In the genomic region with DNA sequence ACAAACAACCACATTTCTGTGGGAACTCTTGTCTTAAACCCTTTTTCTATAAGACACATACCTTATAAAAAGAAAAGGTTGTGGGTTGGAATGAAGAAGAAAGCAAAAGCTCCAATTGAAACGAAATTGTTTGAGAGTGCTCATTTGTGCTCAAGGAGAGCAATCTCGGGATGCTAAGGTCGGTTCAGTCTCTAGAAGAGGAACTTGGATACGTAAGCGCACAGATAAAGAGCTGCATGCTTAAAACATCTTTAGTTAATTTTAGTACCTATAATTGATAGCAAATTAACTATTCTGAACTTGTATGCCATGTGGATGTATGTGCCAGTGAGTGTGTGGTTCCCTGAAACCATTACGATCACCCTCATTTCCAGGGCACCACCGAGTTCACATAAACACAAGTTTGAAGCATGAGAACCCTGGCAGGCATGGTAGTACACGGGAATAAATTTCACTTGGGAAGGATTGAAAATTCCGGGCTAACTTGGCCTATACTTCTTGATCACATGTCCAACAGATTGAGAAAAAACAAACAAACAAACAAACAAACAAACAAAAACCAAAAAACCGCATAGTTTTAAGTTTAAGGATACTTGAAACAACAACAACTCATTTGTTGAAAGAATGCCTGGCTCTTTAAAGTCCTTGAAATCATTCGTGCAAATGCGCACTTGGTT, we compare ENCODE assay signal across 8 mouse cellular contexts. TPM values are rescaled to one million over a fixed set of nuclear protein-coding genes. Genes with fewer than 3 reads are reported as not detected.
DNase-seq lines count a peak whose midpoint lies in the region; ATAC-seq and TF ChIP-seq lines count a peak whose summit lies in the region.

No protein-coding gene starts in this region.

- H3K27me3 ChIP-seq in kidney, adult 2 months (replicated peaks; ENCODE audit: control insufficient read depth, insufficient read depth, low read length), result no peaks in the 10 kb centered on the region
- no peaks in the 10 kb centered on the region; the same call in 1 of the 2 replicates for H3K27me3 ChIP-seq in ES-Bruce4 (ENCODE audit: control insufficient read depth, insufficient read depth, low read length, poor library complexity, severe bottlenecking)
- no peaks in the 10 kb centered on the region for H3K27me3 ChIP-seq in limb, embryonic 15.5 days

- no peak for DNase-seq in kidney, adult 2 months
- no peak for DNase-seq in kidney, adult 18-20 months
- DNase-seq in urinary bladder, adult 18-20 months (ENCODE audit: low spot score in 2 of 2), result no peak
- no peak for DNase-seq in adrenal gland, adult 18-20 months (ENCODE audit: low spot score in 2 of 2)
- DNase-seq in urinary bladder, postnatal 14 days (ENCODE audit: low spot score), result no peak

- peaks cover 2% of the 10 kb centered on the region; the same call in 1 of the 2 replicates for H3K4me1 ChIP-seq in kidney, adult 2 months (ENCODE audit: control insufficient read depth, insufficient read depth, low read length)
- H3K4me1 ChIP-seq in ES-Bruce4 (ENCODE audit: control insufficient read depth, insufficient read depth, low read length), result no peaks in the 10 kb centered on the region
- peaks cover 3% of the 10 kb centered on the region; the same call in 1 of the 2 replicates for H3K4me1 ChIP-seq in embryonic fibroblast, embryonic 13.5 days (ENCODE audit: control insufficient read depth, insufficient read depth, low read length)
- peaks cover 6% of the 10 kb centered on the region; the same call in 1 of the 2 replicates for H3K4me1 ChIP-seq in limb, embryonic 15.5 days

- TF ChIP-seq CTCF in kidney, adult 2 months (conservative IDR thresholded peaks at IDR 0.05; ENCODE audit: insufficient read depth, insufficient read length, low read depth, low read length), result no peak
- no peak for TF ChIP-seq CTCF in ES-Bruce4 (IDR thresholded peaks at IDR 0.05; ENCODE audit: low read depth, low read length)
- no peak for TF ChIP-seq CTCF in embryonic fibroblast, embryonic 13.5 days (IDR thresholded peaks at IDR 0.05; ENCODE audit: borderline replicate concordance, insufficient read depth, low read length)

- TF ChIP-seq POLR2A in kidney, adult 2 months (IDR thresholded peaks at IDR 0.05; ENCODE audit: low read depth, low read length), result no peak
- no peak for TF ChIP-seq POLR2A in ES-Bruce4 (IDR thresholded peaks at IDR 0.05; ENCODE audit: insufficient read depth, low read length)
- no peak for TF ChIP-seq POLR2A in embryonic fibroblast, embryonic 13.5 days (IDR thresholded peaks at IDR 0.05; ENCODE audit: low read depth, low read length)

- ATAC-seq in limb, embryonic 15.5 days (ENCODE audit: insufficient number of reproducible peaks, low FRiP score, low TSS enrichment, low read depth), result no peak

- H3K36me3 ChIP-seq in kidney, adult 2 months (ENCODE audit: control insufficient read depth, insufficient read depth, low read length), result no peaks in the 10 kb centered on the region
- H3K36me3 ChIP-seq in ES-Bruce4 (ENCODE audit: control insufficient read depth, insufficient read depth, low read length, poor library complexity, severe bottlenecking), result no peaks in the 10 kb centered on the region
- no peaks in the 10 kb centered on the region for H3K36me3 ChIP-seq in limb, embryonic 15.5 days

- no peak overlapping the region; the same call in 1 of the 2 replicates for H3K27ac ChIP-seq in kidney, adult 2 months (ENCODE audit: insufficient read depth, low read depth, low read length)
- peak overlapping the region; percentile 74 for H3K27ac ChIP-seq in ES-Bruce4 (ENCODE audit: insufficient read depth, low read length)
- H3K27ac ChIP-seq in embryonic fibroblast, embryonic 13.5 days (ENCODE audit: insufficient read depth, low read length), result peak overlapping the region; percentile 66
- peak overlapping the region; percentile 98 for H3K27ac ChIP-seq in limb, embryonic 15.5 days

- TF ChIP-seq EP300 in ES-Bruce4 (IDR thresholded peaks at IDR 0.05; ENCODE audit: insufficient read depth, low read depth, low read length), result no peak

- H3K9ac ChIP-seq in ES-Bruce4 (ENCODE audit: low read depth, poor library complexity, severe bottlenecking), result peak overlapping the region; percentile 79
- H3K9ac ChIP-seq in limb, embryonic 15.5 days, result peak overlapping the region; percentile 44

- H3K9me3 ChIP-seq in ES-Bruce4 (replicated peaks; ENCODE audit: control insufficient read depth, insufficient read depth, low read length, poor library complexity, severe bottlenecking), result no peaks in the 10 kb centered on the region
- H3K9me3 ChIP-seq in limb, embryonic 15.5 days, result no peaks in the 10 kb centered on the region

- H3K4me2 ChIP-seq in limb, embryonic 15.5 days, result peak overlapping the region; percentile 86

- 46% methylated on average over 12 of the region's 12 CpGs for WGBS in kidney, adult 2 months
- WGBS in limb, embryonic 15.5 days, result 47% methylated on average over 12 of the region's 12 CpGs

- H3K4me3 ChIP-seq in kidney, adult 2 months (ENCODE audit: insufficient read depth, low read depth, low read length), result peak overlapping the region; percentile 57
- H3K4me3 ChIP-seq in ES-Bruce4 (ENCODE audit: low read depth, low read length), result peak overlapping the region; percentile 89
- peak overlapping the region; percentile 49 for H3K4me3 ChIP-seq in embryonic fibroblast, embryonic 13.5 days (ENCODE audit: insufficient read depth, low read length)
- H3K4me3 ChIP-seq in limb, embryonic 15.5 days, result peak overlapping the region; percentile 59

RNA-seq across cellular contexts. Expression of a gene that starts 0.7 kb away (rescaled TPM):
- 1.2 TPM in 2 replicates for polyA plus RNA-seq in kidney, adult 2 months (2012; rRNA removed)
- 1.8 TPM in 2 replicates for polyA plus RNA-seq in ES-Bruce4 (2011; ENCODE audit: insufficient read depth, insufficient read length, low read depth, missing spikeins)
- 2.2 and 4.1 TPM in 2 replicates for polyA plus RNA-seq in embryonic fibroblast, embryonic 13.5 days (2011; ENCODE audit: insufficient read length, low read depth, missing spikeins)
- 1.9 and 2.1 TPM in 2 replicates for polyA plus RNA-seq in limb, embryonic 15.5 days (2015; fragmentation: Nextera tagmentation; extraction: Ambion mirVana)
- 10 to 100 TPM in 1 of 2 experiments, 1 to 10 TPM in 1; 9.3 to 13.3 TPM for total RNA-seq in adrenal gland, adult 18-20 months (2021)

RNA-seq across cellular contexts. Expression of a gene that starts 2.2 kb away (rescaled TPM):
- polyA plus RNA-seq in kidney, adult 2 months (2012; rRNA removed), result 1.2 and 1.4 TPM in 2 replicates
- polyA plus RNA-seq in ES-Bruce4 (2011; ENCODE audit: insufficient read depth, insufficient read length, low read depth, missing spikeins), result 6.9 and 8.4 TPM in 2 replicates
- polyA plus RNA-seq in embryonic fibroblast, embryonic 13.5 days (2011; ENCODE audit: insufficient read length, low read depth, missing spikeins), result 3.8 and 8.8 TPM in 2 replicates
- 17.2 and 18.2 TPM in 2 replicates for polyA plus RNA-seq in limb, embryonic 15.5 days (2015; fragmentation: Nextera tagmentation; extraction: Ambion mirVana)
- total RNA-seq in adrenal gland, adult 18-20 months (2021), result 10 to 100 TPM; 33.6 to 39.8 TPM

RNA-seq across cellular contexts. Expression of a gene that starts 38.8 kb away (rescaled TPM):
- polyA plus RNA-seq in kidney, adult 2 months (2012; rRNA removed), result 3.7 and 5.4 TPM in 2 replicates
- polyA plus RNA-seq in ES-Bruce4 (2011; ENCODE audit: insufficient read depth, insufficient read length, low read depth, missing spikeins), result 4.3 and 4.8 TPM in 2 replicates
- 3.7 and 6.8 TPM in 2 replicates for polyA plus RNA-seq in embryonic fibroblast, embryonic 13.5 days (2011; ENCODE audit: insufficient read length, low read depth, missing spikeins)
- 75.2 and 108 TPM in 2 replicates for polyA plus RNA-seq in limb, embryonic 15.5 days (2015; fragmentation: Nextera tagmentation; extraction: Ambion mirVana)
- total RNA-seq in adrenal gland, adult 18-20 months (2021), result 100 to 1,000 TPM; 125 to 153 TPM

RNA-seq across cellular contexts. Expression of a gene that starts 44.6 kb away (rescaled TPM):
- polyA plus RNA-seq in kidney, adult 2 months (2012; rRNA removed), result 0.68 and 0.88 TPM in 2 replicates
- 3.2 and 4.7 TPM in 2 replicates for polyA plus RNA-seq in ES-Bruce4 (2011; ENCODE audit: insufficient read depth, insufficient read length, low read depth, missing spikeins)
- 2.4 and 5.1 TPM in 2 replicates for polyA plus RNA-seq in embryonic fibroblast, embryonic 13.5 days (2011; ENCODE audit: insufficient read length, low read depth, missing spikeins)
- polyA plus RNA-seq in limb, embryonic 15.5 days (2015; fragmentation: Nextera tagmentation; extraction: Ambion mirVana), result 5.8 and 6.5 TPM in 2 replicates
- 1 to 10 TPM; 3.2 to 3.9 TPM for total RNA-seq in adrenal gland, adult 18-20 months (2021)

RNA-seq across cellular contexts. Expression of a gene that starts 46.0 kb away (rescaled TPM):
- not detected in 2 replicates for polyA plus RNA-seq in kidney, adult 2 months (2012; rRNA removed)
- polyA plus RNA-seq in ES-Bruce4 (2011; ENCODE audit: insufficient read depth, insufficient read length, low read depth, missing spikeins), result 2.0 TPM in 1 of 2 replicates, not detected in the other
- polyA plus RNA-seq in embryonic fibroblast, embryonic 13.5 days (2011; ENCODE audit: insufficient read length, low read depth, missing spikeins), result 2.9 and 3.0 TPM in 2 replicates
- 0.89 and 2.3 TPM in 2 replicates for polyA plus RNA-seq in limb, embryonic 15.5 days (2015; fragmentation: Nextera tagmentation; extraction: Ambion mirVana)
- 1 to 10 TPM; 5.6 to 6.1 TPM for total RNA-seq in adrenal gland, adult 18-20 months (2021)
